Mouse (Mus musculus) A20 (cell line): ENCODE data around the gene Eid1.

Source experiments
- DNase-seq: peaks from one replicate; pipeline ENCODE4 v3.0.0-alpha.2; 2011; ENCODE audit warnings: low read depth, low spot score

Eid1 gene

DNA sequence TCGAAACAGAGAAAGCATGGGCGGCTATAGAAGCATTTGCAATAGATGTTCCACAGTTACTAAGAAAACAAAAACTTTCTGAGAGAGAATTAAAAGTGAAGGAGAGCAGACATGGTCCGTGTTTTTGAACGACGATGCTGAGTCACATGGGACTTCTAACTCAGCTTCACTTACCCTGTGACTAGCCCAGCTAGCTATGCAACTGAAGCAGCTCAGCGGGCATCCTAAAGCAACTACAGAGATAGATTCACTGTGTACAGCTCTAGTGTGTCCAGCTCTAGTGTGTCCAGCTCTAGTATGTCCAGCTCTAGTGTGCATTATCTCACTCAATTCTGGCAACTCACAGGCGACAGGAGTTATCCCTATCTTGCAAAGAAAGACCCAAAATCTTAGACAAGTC is 5.2 kb upstream of the Eid1 start:
- no peak for DNase-seq

DNA sequence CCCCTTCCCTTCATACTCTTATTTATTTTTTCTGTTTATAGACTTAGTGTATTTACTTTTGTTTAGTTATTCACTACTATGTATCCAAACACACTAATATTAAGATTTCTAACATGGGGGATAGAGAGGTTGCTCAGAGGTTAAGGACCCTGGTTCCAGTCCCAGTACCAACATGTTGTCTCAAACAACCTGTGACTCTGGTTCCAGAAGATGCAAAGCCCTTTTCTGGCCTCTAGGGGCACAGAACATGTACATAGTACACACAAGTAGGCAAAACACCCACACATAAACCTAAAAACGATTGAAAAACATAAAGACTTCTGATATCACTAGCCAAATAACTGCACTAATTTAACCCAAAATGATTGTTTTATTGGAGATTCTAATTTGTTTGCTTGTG is 2.0 kb upstream of the Eid1 start:
- peak; percentile 65 for DNase-seq

DNA sequence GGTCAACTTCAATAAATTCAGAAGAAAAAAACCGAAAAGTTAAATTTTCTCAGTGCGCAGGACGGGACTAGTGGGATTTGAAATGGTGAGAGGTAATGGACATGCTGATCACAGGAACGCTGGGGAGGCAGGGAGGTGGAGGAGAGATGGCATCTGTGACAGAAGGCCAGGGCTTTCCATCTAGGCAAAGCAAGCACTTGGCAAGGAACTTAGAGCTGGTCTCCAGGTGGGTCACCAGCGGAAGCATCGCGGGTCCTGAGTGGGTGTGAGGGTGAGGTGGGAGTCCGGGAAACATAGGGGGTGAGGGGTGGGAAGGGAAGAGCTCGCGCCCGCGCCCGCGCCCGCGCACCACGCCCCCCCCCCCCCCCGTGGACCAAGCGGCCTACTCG is 333 bp upstream of the Eid1 start:
- DNase-seq = no peak

DNA sequence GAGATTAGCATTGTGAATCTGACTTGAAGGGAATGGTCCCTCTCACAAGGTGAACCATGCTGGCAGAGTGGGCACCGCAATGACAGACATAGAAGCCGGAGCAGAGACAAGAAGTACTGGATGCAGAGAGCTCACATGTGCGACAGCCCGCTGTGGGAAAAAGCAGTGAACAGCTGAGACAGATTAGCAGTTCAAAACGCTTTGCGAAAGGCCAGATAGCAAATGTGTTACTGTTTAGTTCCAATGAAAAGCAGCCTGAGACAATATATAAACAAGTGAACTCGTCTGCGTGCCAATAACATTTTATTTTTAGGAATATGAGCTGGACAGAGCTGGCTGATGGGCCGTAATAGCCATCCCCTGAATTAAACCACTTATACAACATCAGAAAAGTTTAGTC is 8.9 kb downstream of the Eid1 start:
- no peak for DNase-seq

DNA sequence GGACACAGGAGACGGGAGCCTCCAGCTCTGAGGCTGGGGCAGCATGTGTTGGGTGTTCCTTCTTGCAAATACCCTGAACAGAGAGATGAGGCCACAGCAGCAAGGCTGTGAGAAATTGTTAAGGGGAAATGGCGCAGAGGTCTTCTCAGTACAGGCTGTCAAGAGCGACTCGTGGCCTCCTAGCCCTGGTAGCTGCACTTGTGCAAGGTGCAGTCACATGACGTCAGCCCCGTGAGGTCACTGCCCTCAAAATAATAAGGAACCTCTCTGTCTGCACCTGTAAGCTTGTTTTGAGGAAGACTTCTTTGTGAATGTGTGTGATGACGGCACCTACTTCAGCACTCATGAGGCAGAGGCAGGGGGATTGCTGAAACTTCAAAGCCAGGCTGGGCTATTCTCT is 11.0 kb downstream of the Eid1 start:
- DNase-seq = peak; percentile 20

DNA sequence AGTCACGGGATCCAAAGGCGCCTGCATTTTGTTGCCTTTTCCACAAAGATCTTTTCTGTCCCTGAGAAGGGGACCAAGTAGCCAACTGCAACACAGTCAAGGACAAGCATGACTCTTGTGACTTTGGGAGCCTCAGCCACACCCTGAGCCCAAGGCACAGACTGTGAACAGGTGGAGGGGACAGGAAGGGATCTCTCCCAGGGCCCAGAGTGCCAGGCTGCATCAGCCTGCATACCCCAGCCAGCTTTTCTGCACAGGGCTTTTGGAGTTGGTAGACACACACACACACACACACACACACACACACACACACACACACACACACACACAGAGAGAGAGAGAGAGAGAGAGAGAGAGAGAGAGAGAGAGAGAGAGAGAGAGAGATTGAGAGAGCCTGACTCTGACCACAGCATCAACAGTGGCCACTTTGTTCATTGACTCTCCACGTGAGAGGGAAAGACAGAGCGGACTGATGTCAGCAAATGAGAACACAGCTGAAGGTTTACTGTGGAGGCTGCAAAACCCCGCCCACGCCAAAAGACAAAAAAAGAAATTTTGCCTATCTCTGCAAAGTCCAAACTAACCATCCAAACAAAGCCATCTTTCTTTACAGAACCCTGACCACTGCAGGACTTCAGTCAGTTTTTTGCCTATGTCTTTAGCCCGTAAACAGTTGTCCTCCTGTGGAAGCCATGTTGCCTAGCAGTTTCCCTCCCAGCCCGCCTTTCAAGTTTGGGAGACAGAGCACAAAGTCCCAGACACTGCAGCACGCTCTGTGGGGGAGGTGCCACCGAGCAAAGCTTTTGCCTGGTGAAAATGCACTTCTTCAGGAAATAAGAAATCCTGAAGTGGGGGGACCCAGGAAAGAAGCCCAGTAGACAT is 11.9 kb downstream of the Eid1 start:
- no peak for DNase-seq

DNA sequence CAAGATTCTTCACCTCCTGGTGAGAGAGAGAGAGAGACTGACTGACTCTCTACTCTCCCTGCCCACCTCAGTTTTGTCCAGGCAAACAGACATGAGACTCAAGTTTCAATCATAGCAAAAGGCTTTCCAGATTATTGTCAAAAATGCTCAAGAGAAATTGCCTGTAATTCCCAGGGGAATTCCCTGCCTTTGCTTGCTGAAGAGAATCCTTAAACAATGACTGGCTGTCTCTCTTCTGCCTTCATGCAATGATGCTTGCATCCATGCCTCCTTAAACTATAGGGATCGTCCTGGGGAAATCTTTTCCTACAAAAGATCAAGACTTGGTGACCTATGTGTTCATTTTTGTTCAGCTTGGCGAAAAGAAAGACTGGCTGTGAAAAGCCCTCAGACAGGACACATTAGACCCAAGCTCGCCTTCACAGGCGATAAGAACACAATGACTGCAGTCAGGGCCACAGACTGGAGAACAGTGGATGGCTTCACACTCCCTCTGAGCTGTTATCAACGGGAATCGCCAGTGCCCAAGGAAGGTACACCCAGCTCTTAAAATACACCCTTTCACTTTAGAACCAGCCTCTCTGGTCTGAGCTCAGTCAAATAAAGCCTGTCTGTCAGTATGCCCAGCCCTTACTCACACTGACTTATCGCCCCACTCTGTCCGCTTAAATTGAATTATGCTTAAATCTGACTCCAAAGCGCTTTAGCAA is 12.7 kb downstream of the Eid1 start:
- no peak for DNase-seq

DNA sequence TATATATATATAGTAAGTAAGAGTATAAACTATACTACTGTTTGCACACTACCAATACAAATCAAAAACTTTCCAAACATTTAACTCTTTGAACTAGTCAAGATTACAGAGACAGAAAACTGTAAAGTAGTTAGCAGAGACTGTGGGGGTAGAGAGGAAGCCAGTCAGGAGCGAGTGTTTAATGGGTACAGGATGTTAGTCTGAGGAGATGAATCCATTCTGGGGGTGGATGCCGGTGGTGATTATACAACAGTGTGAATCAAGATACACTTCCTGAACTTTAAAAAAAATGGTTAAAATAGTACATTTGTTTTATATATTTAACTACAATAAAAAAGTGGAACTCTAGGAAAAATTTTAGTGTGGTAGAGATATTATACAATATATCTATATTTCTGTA is 19.1 kb downstream of the Eid1 start:
- no peak for DNase-seq

DNA sequence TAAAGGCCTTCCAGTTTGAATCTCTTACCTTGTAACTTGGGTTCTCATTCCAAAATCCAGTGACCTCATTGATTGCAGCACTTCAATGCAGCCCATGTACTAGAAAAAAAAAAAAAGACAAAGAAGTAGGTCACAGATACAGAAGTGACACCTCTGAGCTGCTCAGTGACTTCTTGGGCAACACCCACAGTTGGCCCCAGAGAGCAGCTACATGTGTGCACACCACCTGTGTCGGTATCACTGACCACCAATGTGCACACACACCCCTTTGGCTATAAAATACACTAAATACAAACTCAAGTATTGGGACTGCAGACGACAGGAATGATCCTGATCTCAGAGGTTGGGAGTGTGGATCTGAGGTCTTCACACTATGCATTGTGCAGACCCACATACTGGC is 21.9 kb downstream of the Eid1 start:
- no peak for DNase-seq

DNA sequence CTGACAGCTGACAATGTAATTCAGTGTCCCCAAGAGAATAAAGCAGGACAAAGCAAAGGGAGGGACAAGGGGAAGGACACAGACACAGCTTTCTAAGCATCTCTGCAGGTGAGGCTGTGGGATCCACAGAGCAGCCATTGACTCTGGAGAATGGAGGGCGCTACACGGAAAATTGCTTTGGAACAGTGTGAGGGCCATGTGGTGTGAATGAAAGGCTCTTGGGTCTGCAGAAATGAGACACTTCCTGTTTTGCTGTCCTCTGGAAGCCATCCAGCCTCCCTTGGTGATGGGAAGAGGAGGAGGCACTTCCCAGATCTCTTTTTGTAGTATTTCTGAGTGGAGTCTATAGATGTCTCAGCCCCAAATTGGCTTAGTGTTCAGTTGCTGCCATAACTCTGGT is 23.3 kb downstream of the Eid1 start:
- DNase-seq = no peak

DNA sequence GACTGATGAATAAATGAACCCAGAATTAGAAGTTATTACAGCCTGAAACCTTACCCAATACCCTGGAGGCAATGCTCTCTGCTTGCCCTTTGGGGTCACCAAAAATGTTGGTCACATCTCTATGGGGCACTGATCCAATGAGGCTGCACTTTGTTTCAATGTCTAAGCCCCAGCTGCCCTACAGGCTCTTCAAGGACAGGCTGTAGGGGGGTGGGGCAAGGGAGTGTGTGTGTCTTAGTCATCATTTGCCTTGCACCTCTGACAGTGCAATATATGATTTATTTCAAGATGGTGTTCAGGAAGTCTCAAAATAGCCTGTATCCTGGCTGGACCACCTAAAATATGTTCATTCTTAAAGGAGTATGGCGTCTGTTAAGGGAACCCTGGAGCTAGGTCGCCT is 28.7 kb downstream of the Eid1 start:
- DNase-seq = no peak

DNA sequence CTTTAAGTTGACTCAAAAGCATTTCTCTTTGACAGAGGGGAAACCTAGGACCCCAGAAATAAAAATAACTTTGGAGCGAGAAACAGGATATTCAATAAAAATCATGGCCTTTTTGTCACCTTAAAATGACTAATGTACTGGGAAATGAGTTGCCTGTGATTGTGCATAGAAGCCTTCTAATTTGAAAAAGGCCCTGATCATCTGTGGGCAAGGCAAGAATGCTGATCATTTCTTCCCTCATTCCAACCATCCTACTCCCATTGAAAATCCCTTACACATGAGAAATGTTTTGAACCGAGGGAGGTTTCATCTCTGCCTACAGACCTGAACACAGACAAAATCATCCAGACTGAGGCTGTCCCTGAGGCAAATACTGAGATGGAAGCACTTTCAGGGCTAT is 30.0 kb downstream of the Eid1 start:
- no peak for DNase-seq

DNA sequence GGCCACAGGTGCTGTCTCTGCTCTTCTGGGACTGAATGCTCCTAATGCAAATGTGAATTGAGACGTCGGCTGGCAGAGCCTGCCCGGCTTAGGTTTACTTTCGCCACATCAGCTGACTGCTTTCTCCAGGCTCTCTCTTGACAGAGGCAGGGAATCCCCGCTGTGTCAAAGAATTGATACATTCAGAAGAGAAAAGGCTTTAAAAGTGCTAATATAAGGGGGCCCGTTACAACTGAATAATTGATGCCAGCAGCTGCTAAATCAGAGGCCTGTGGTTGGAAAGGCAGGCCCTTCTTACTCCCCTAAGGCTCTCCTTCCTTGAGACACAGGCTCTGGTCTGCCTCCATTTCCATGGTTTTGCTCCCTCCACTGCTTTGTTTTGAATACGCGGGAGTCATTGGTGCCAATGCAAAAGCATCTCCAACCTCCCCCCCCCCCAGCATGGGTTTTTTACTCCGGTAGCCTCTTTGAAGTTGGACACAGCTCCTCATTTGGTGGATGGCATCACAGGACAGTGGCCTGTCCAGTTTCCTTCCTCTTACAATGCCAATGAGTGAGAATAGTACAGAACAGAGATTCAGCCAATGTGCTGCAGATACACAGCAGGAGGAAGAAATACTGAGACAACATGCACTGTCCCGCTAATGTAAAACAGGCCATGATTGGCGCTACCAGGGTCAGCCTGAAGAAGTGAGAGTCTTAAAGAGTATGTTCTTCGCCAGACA is 32.2 kb downstream of the Eid1 start:
- DNase-seq = no peak

DNA sequence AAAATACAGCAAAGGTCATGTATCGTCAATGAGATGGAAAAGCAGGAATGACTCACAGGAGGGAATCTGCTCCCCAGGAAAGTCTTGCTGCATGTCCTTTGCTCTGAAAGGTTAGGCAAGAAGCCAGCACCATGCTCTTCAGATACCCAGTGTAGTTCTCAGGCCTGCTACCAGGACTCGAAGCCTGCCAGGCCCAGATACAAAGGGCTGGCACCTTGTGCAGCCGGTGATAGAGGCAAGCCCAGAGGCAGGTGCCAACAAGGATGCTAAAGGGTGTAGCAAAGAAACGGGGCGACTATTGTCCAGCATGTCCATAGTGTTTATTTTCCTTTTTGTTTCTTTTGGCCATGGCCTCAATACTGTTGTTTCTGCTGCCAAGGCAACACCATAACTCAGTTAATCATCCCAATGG is 33.6 kb downstream of the Eid1 start:
- no peak for DNase-seq

DNA sequence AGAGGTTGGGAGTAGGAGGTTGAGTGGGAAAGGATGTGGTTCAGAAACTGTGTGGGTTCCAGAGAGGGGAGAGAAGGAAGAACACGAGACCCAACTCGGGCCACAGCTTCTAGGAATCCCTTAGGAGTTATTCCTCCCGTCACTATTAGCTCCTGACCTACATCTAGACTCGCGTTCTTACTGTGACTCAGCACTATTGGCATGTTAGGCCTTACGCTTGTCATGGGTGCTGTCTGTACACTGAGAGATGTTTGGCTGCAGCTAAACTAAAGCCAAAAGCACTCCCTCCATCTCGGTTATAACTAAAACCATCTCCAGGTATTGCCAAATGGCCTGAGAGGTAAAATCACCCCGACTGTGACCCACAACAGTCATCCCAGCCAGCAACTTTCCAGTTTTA is 43.7 kb downstream of the Eid1 start:
- no peak for DNase-seq

DNA sequence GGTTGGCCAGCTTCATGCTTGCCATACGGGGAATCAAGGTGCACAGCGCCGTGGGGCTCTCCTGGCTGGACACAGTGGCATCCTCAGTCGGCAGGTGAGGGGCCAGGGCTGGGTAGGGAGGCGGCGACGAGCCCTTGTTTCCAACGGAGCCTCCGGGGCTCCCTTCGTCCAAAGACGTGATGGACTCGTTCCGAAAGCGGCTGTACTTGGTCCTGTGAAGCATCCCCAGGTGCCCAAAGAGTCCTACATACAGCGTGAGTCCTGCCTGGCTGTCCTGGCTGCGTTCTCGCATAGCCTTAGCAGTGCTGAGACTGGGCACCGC is 50.2 kb downstream of the Eid1 start:
- DNase-seq = no peak

DNA sequence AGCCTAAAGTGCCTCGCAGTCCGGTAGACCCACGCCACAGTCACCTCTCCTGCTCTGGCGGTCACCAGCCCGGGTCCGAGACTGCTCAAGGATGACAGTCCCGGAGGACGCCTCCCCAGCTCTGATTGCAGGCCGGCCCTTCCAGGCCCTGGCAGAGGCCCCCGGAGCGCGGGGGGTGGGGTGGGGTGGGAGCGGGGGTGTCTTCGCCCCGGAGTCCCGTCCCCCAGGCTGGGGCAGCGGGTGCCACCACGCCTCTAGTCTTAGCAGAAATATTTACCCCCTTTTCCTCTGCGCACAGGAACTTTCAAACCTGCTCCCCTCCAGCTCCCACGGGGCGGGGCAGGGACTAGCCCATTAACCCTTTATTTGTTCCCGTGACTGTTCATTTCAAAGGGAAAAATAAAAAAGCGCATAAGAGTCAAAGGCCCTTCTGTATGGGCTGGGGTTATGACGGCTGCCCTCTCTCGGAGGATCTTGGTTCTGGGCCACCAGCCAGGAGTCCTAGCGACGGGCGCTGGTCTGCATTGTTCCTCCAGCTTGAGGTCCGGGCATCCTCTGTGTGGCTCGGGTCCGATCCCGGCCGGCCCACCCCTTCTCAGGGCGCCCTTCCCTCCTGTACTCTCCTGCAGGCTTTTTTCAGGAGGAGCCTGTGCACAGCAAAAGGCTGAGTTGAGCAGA is 50.7 kb downstream of the Eid1 start:
- peak; percentile 51 for DNase-seq

DNA sequence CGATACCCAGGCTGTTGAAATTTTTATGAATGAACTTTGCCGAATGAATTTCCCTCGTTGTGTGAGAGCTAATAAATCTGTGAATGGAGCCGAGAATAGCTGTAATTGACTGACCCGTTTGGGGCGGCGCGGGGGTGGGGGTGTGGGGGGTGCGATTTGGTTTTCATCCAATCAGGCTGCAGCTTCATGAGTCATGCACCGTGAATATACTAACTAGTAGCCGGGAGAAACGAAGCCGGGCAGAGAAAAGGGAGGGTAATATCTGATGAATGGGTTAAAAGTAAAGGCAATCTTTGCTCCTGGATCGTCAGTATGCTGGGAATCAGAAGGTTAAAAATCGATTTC is 51.2 kb downstream of the Eid1 start, which contains the start of gene Shc4:
Gene Shc4, minus strand, starts transcription at position 63 of the 345 bp plus-strand sequence.
- peak; percentile 52 for DNase-seq
